Mouse (Mus musculus) G1E (cell line): ENCODE data around the gene Abat.

Experiments used
- CTCF ChIP-seq: IDR thresholded peaks from 2 replicates; pipeline ENCODE4 v1.5.1; 2012; ENCODE audit warnings: low read depth, low read length, inconsistent platforms, mixed read lengths
- GATA2 ChIP-seq: IDR thresholded peaks from 2 replicates; pipeline ENCODE4 v1.6.1; 2012; ENCODE audit warnings: low read depth, low read length, inconsistent platforms, borderline replicate concordance

GRCm38 (mm10) chr16:8665367-8665766 is 152.1 kb downstream of the Abat start:
- no peak for TF ChIP-seq CTCF
- TF ChIP-seq GATA2, result no peak
